Mouse (Mus musculus) lung, embryonic 14.5 days (tissue): ENCODE measurements around the gene Gm21969. TPM values are rescaled to one million over a fixed set of nuclear protein-coding genes. Genes with fewer than 3 reads are reported as not detected.

Experiments used
- ATAC-seq: fragments of 200-750 bp; cut with Nextera tagmentation; 2 replicates; pipeline ENCODE4 v1.8.0; 2017; ENCODE audit warnings: mild to moderate bottlenecking, moderate TSS enrichment, moderate library complexity; ENCODE audit not compliant: insufficient read depth
- DNase-seq: peaks from one replicate; pipeline ENCODE4 v3.0.0-alpha.2; 2015
- H3K27ac ChIP-seq: fragments of 300-500 bp; sonication (generic); 2 replicates; pipeline ENCODE4 v1.5.1; 2014; ENCODE audit warnings: low read depth, mild to moderate bottlenecking, moderate library complexity
- H3K27me3 ChIP-seq: fragments of 300-500 bp; sonication (generic); 2 replicates; pipeline ENCODE4 v1.6.1; 2014; ENCODE audit warnings: low read length, control low read depth; ENCODE audit not compliant: insufficient read depth
- H3K36me3 ChIP-seq: fragments of 300-500 bp; sonication (generic); 2 replicates; pipeline ENCODE4 v1.6.1; 2014; ENCODE audit warnings: control low read depth; ENCODE audit not compliant: insufficient read depth
- H3K4me1 ChIP-seq: fragments of 300-500 bp; sonication (generic); 2 replicates; pipeline ENCODE4 v1.6.1; 2014; ENCODE audit warnings: antibody characterized with exemption, control low read depth; ENCODE audit not compliant: insufficient read depth
- H3K4me2 ChIP-seq: fragments of 300-500 bp; sonication (generic); 2 replicates; pipeline ENCODE4 v1.6.1; 2014; ENCODE audit warnings: mild to moderate bottlenecking
- H3K4me3 ChIP-seq: fragments of 300-500 bp; sonication (generic); 2 replicates; pipeline ENCODE4 v1.5.1; 2014; ENCODE audit warnings: low read depth, low read length
- H3K9ac ChIP-seq: fragments of 300-500 bp; sonication (generic); 2 replicates; pipeline ENCODE4 v1.6.1; 2014
- H3K9me3 ChIP-seq: fragments of 300-500 bp; sonication (generic); 2 replicates; pipeline ENCODE4 v1.6.1; 2016; ENCODE audit warnings: low read depth, low read length, control low read depth
- CTCF ChIP-seq: IDR thresholded peaks from 2 replicates; pipeline ENCODE4 v1.5.1; 2016; ENCODE audit warnings: antibody characterized with exemption, low read depth
- WGBS: fragments of 180-500 bp; shearing (Covaris S2); extraction: QIAGEN DNeasy Blood & Tissue Kit; methylation state at CpG from one replicate; pipeline ENCODE4 v1.1.7; 2014; 5-methylcytosine and 5-hydroxymethylcytosine counted together
- polyA plus RNA-seq: library from polyadenylated mRNA; unstranded; fragments of >200 nt; fragmentation: Nextera tagmentation; extraction: Ambion mirVana; gene quantifications from 2 replicates; pipeline ENCODE4 v1.2.1, GENCODE M21; 2014

Gm21969 gene
- polyA plus RNA-seq, 1 experiment from 2014 or later = not detected

GRCm38 (mm10) chr4:139637847-139638246 lies 34.9 kb downstream of the Gm21969 start:
- no peaks in the 10 kb centered on the region for H3K4me1 ChIP-seq
- no peak overlapping the region for H3K4me3 ChIP-seq
- ATAC-seq (no peak), DNase-seq (no peak)
- H3K27me3 ChIP-seq = 0 out of 2 replicates have a peak, but pooled peaks cover 4% of the 10 kb centered on the region
- no peak overlapping the region for H3K27ac ChIP-seq
- TF ChIP-seq CTCF = no peak
- no peak overlapping the region for H3K4me2 ChIP-seq
- H3K36me3 ChIP-seq = peaks cover 14% of the 10 kb centered on the region; the same call in 1 of the 2 replicates
- H3K9me3 ChIP-seq = no peaks in the 10 kb centered on the region
- WGBS = 85% methylated on average over 9 of the region's 9 CpGs
- no peak overlapping the region for H3K9ac ChIP-seq

- H3K27ac ChIP-seq = no peak overlapping the region
- H3K27me3 ChIP-seq = 0 out of 2 replicates have a peak, but pooled peaks cover 4% of the 10 kb centered on the region
- peaks cover 14% of the 10 kb centered on the region; the same call in 1 of the 2 replicates for H3K36me3 ChIP-seq
- H3K9ac ChIP-seq = no peak overlapping the region
- no peaks in the 10 kb centered on the region for H3K4me1 ChIP-seq
- ATAC-seq (no peak), DNase-seq (no peak)
- no peaks in the 10 kb centered on the region for H3K9me3 ChIP-seq
- TF ChIP-seq CTCF = no peak
- H3K4me2 ChIP-seq = no peak overlapping the region
- 90% methylated on average over 16 of the region's 16 CpGs for WGBS
- H3K4me3 ChIP-seq = no peak overlapping the region
Measured at GRCm38 (mm10) chr4:139638356-139638755, 35.4 kb downstream of the Gm21969 start.

- no peak for TF ChIP-seq CTCF
Measured at GRCm38 (mm10) chr4:139639801-139640200, 36.8 kb downstream of the Gm21969 start.

GRCm38 (mm10) chr4:139640333-139640732 lies 37.3 kb downstream of the Gm21969 start:
- no peak for ATAC-seq
- 66% methylated on average over 12 of the region's 12 CpGs for WGBS

More at GRCm38 (mm10) chr4:139639801-139640200, 36.8 kb downstream of the Gm21969 start:
- H3K27ac ChIP-seq = no peak overlapping the region
- H3K27me3 ChIP-seq = 0 out of 2 replicates have a peak, but pooled peaks cover 4% of the 10 kb centered on the region
- no peak overlapping the region for H3K9ac ChIP-seq
- H3K36me3 ChIP-seq = peaks cover 20% of the 10 kb centered on the region; the same call in 1 of the 2 replicates
- no peak overlapping the region for H3K4me3 ChIP-seq
- ATAC-seq = no peak
- H3K4me1 ChIP-seq = no peaks in the 10 kb centered on the region
- no peaks in the 10 kb centered on the region for H3K9me3 ChIP-seq
- no peak for DNase-seq
- 60% methylated on average over 12 of the region's 12 CpGs for WGBS
- no peak overlapping the region for H3K4me2 ChIP-seq

GRCm38 (mm10) chr4:139640775-139641174 lies 37.8 kb downstream of the Gm21969 start:
- DNase-seq (no peak), ATAC-seq (no peak)
- Histone ChIP-seq H3K9me3 (no peaks in the 10 kb centered on the region), H3K9ac (no peak overlapping the region), H3K27ac (no peak overlapping the region), H3K36me3 (peaks cover 19% of the 10 kb centered on the region; the same call in 1 of the 2 replicates), H3K27me3 (0 out of 2 replicates have a peak, but pooled peaks cover 4% of the 10 kb centered on the region), H3K4me3 (no peak overlapping the region), H3K4me2 (no peak overlapping the region), H3K4me1 (no peaks in the 10 kb centered on the region)
- TF ChIP-seq CTCF = no peak
- WGBS = 49% methylated on average over 6 of the region's 6 CpGs

More at GRCm38 (mm10) chr4:139640333-139640732, 37.3 kb downstream of the Gm21969 start:
- DNase-seq = no peak
- H3K4me3 ChIP-seq = no peak overlapping the region
- no peak overlapping the region for H3K27ac ChIP-seq
- TF ChIP-seq CTCF = no peak
- H3K9me3 ChIP-seq = no peaks in the 10 kb centered on the region
- 0 out of 2 replicates have a peak, but pooled peaks cover 4% of the 10 kb centered on the region for H3K27me3 ChIP-seq
- H3K36me3 ChIP-seq = peaks cover 23% of the 10 kb centered on the region; the same call in 1 of the 2 replicates
- H3K9ac ChIP-seq = no peak overlapping the region
- no peaks in the 10 kb centered on the region for H3K4me1 ChIP-seq
- H3K4me2 ChIP-seq = no peak overlapping the region

GRCm38 (mm10) chr4:139641829-139642425 lies 38.9 kb downstream of the Gm21969 start:
- Histone ChIP-seq H3K27ac (no peak overlapping the region), H3K4me2 (peak overlapping the region; percentile 60), H3K9me3 (no peaks in the 10 kb centered on the region), H3K4me3 (peak overlapping the region; percentile 23), H3K4me1 (no peaks in the 10 kb centered on the region), H3K36me3 (peaks cover 15% of the 10 kb centered on the region; the same call in 1 of the 2 replicates), H3K27me3 (0 out of 2 replicates have a peak, but pooled peaks cover 4% of the 10 kb centered on the region), H3K9ac (peak overlapping the region; percentile 21; the same call in 1 of the 2 replicates)
- ATAC-seq = peak; percentile 60; the same call in 1 of the 2 replicates
- DNase-seq = peak; percentile 66
- 2% methylated on average over 30 of the region's 30 CpGs for WGBS
- TF ChIP-seq CTCF = no peak

- Histone ChIP-seq H3K9me3 (no peaks in the 10 kb centered on the region), H3K36me3 (peaks cover 16% of the 10 kb centered on the region; the same call in 1 of the 2 replicates), H3K9ac (no peak overlapping the region), H3K4me3 (no peak overlapping the region), H3K4me1 (no peaks in the 10 kb centered on the region), H3K27ac (no peak overlapping the region), H3K27me3 (0 out of 2 replicates have a peak, but pooled peaks cover 4% of the 10 kb centered on the region), H3K4me2 (no peak overlapping the region)
- WGBS = 16% methylated on average over 9 of the region's 9 CpGs
- DNase-seq = peak; percentile 90
- TF ChIP-seq CTCF = peak; percentile 95
- ATAC-seq = peak; percentile 9; the same call in 1 of the 2 replicates
Measured at GRCm38 (mm10) chr4:139643972-139644371, 41.0 kb downstream of the Gm21969 start.
